Mouse (Mus musculus) lung, adult 2 months (tissue): ENCODE results near the gene Ckm.

ENCODE experiments used
- CTCF ChIP-seq: fragments of 200-500 bp; IDR thresholded peaks from 2 replicates; pipeline ENCODE4 v1.5.1; 2011; ENCODE audit warnings: mild to moderate bottlenecking, low read length, control low read depth; ENCODE audit not compliant: insufficient read depth
- POLR2A ChIP-seq: fragments of 200-500 bp; IDR thresholded peaks from 2 replicates; pipeline ENCODE4 v1.6.1; 2011; ENCODE audit warnings: low read depth, mild to moderate bottlenecking, control low read depth, low read length, borderline replicate concordance; ENCODE audit errors: extremely low read depth

DNA sequence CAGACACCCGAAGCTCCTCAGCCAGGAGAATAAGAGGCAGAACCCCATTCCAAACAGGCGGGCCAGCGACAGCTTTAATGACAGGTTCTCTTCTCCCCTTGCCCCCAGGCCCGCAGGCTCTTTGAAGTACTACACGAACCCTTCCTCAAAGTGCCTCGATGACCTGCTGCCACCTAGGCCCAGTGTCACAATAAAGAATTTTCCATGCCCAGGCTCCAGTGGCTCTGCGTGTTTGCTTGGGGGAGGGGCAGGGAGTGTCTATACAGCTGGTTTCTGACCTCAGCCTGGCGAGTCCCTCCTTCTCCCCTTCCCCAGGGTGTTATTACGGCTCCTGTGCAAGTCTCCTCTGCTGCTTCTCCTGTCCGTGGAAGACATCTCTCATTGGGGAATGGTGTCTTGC, 48.3 kb upstream of the Ckm start:
- TF ChIP-seq POLR2A (no peak), CTCF (no peak)
